Mouse (Mus musculus): ENCODE measurements around the gene Ddx11.
"Not testable (repeated sequence)": the region's sequence is repeated elsewhere in the genome, so short reads cannot be mapped to it uniquely, and the experiment has no call there.

Gene Ddx11

GRCm38 (mm10) chr17:66112166-66112565 is 11.2 kb upstream of the Ddx11 start:
- DNase-seq (ENCODE audit: low spot score), result no peak

GRCm38 (mm10) chr17:66118991-66119390 is 4.3 kb upstream of the Ddx11 start:
- DNase-seq (ENCODE audit: low spot score), result no peak

GRCm38 (mm10) chr17:66120701-66121100 is 2.6 kb upstream of the Ddx11 start:
- no peak for DNase-seq (ENCODE audit: low spot score)

- DNase-seq (ENCODE audit: low spot score), result no peak
Measured at GRCm38 (mm10) chr17:66123816-66124610, 693 bp downstream of the Ddx11 start.

- DNase-seq (ENCODE audit: low spot score), result no peak
Measured at GRCm38 (mm10) chr17:66125211-66125610, 1.9 kb downstream of the Ddx11 start.

GRCm38 (mm10) chr17:66130371-66130770 is 7.1 kb downstream of the Ddx11 start:
- DNase-seq (ENCODE audit: low spot score), result no peak

- DNase-seq (ENCODE audit: low spot score), result no peak
Measured at GRCm38 (mm10) chr17:66131212-66131611, 7.9 kb downstream of the Ddx11 start.

GRCm38 (mm10) chr17:66152706-66153662 is 29.7 kb downstream of the Ddx11 start:
- DNase-seq (ENCODE audit: low spot score), result not testable (repeated sequence)

GRCm38 (mm10) chr17:66153735-66154423 is 30.6 kb downstream of the Ddx11 start:
- DNase-seq (ENCODE audit: low spot score), result not testable (repeated sequence)

- no peak for DNase-seq (ENCODE audit: low spot score)
Measured at GRCm38 (mm10) chr17:66154876-66155275, 31.6 kb downstream of the Ddx11 start.

GRCm38 (mm10) chr17:66158271-66158670 is 35.0 kb downstream of the Ddx11 start:
- DNase-seq (ENCODE audit: low spot score), result no peak

GRCm38 (mm10) chr17:66167141-66167540 is 43.8 kb downstream of the Ddx11 start:
- not testable (repeated sequence) for DNase-seq (ENCODE audit: low spot score)

- not testable (repeated sequence) for DNase-seq (ENCODE audit: low spot score)
Measured at GRCm38 (mm10) chr17:66170971-66171370, 47.7 kb downstream of the Ddx11 start.

- DNase-seq (ENCODE audit: low spot score), result no peak
Measured at GRCm38 (mm10) chr17:66190577-66190976, 67.3 kb downstream of the Ddx11 start.

- DNase-seq (ENCODE audit: low spot score), result no peak
Measured at GRCm38 (mm10) chr17:66197041-66197440, 73.7 kb downstream of the Ddx11 start.

Data from urinary bladder, postnatal 14 days (tissue).